Mouse (Mus musculus): ENCODE measurements at regions not wholly inside any gene's neighbourhood (a gene's known extent, or its start where the extent isn't known, plus 50 kb on each side); places are given as distances from the start of the nearest gene placed in this dataset.
A peak's percentile ranks its signal among the peaks of the same experiment; 100 is the strongest.

DNA sequence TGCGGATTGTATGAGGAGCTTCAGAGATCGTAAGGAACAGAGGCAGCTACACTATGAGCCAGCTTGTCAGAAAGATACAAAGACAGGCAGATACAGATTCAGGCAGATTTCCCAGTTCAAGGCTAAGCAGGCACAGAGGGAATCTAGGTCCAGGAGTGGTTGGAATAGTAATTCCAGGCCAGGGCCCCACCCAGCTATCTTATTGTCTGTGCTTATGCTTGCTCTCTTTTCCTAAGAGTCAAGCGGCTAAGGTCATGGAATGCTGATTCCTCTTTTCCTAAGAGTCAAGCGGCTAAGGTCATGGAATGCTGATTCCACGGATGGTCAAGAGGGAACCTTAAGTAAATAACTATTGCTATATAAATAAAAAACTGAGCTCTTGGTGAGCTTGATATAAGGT lies 520.7 kb upstream of the Lrrc6 start:
- Histone ChIP-seq H3K27ac (replicated peaks) (no peak overlapping the region), H3K9me3 (ENCODE audit: control insufficient read depth, low read length) (no peaks in the 10 kb centered on the region), H3K9ac (ENCODE audit: low read length) (no peak overlapping the region), H3K4me2 (replicated peaks; ENCODE audit: low read depth) (no peak overlapping the region), H3K4me1 (replicated peaks; ENCODE audit: control insufficient read depth, insufficient read depth) (peaks cover 4% of the 10 kb centered on the region; the same call in 1 of the 2 replicates), H3K4me3 (ENCODE audit: low read depth, low read length) (no peak overlapping the region), H3K36me3 (ENCODE audit: control insufficient read depth, insufficient read depth, low read length) (no peaks in the 10 kb centered on the region), H3K27me3 (ENCODE audit: control insufficient read depth, insufficient read depth, low read length) (no peaks in the 10 kb centered on the region)
- DNase-seq (ENCODE audit: low spot score) (no peak), ATAC-seq (ENCODE audit: low FRiP score, low TSS enrichment) (no peak)
- no peak for TF ChIP-seq EP300 (optimal IDR thresholded peaks at IDR 0.05)
- no peak for TF ChIP-seq CTCF (IDR thresholded peaks at IDR 0.05; ENCODE audit: low read depth)
- 60% methylated on average over 5 of the region's 5 CpGs for WGBS

- H3K27ac ChIP-seq (replicated peaks), result no peak overlapping the region
- peaks cover 4% of the 10 kb centered on the region; the same call in 1 of the 2 replicates for H3K4me1 ChIP-seq (replicated peaks; ENCODE audit: control insufficient read depth, insufficient read depth)
- DNase-seq (ENCODE audit: low spot score) (no peak), ATAC-seq (ENCODE audit: low FRiP score, low TSS enrichment) (no peak)
- no peaks in the 10 kb centered on the region for H3K36me3 ChIP-seq (ENCODE audit: control insufficient read depth, insufficient read depth, low read length)
- H3K9me3 ChIP-seq (ENCODE audit: control insufficient read depth, low read length), result no peaks in the 10 kb centered on the region
- 70% methylated on average over 1 of the region's 1 CpGs for WGBS
- no peaks in the 10 kb centered on the region for H3K27me3 ChIP-seq (ENCODE audit: control insufficient read depth, insufficient read depth, low read length)
- no peak overlapping the region for H3K4me2 ChIP-seq (replicated peaks; ENCODE audit: low read depth)
- TF ChIP-seq EP300 (optimal IDR thresholded peaks at IDR 0.05), result no peak
- TF ChIP-seq CTCF (IDR thresholded peaks at IDR 0.05; ENCODE audit: low read depth), result no peak
- no peak overlapping the region for H3K4me3 ChIP-seq (ENCODE audit: low read depth, low read length)
- H3K9ac ChIP-seq (ENCODE audit: low read length), result no peak overlapping the region
These were observed 519.2 kb upstream of the Lrrc6 start for GRCm38 (mm10) chr15:67019891-67020290.

- H3K27me3 ChIP-seq (ENCODE audit: control insufficient read depth, insufficient read depth, low read length), result no peaks in the 10 kb centered on the region
- H3K4me3 ChIP-seq (ENCODE audit: low read depth, low read length), result no peak overlapping the region
- WGBS, result 21% methylated on average over 6 of the region's 6 CpGs
- no peak overlapping the region for H3K27ac ChIP-seq (replicated peaks)
- H3K9ac ChIP-seq (ENCODE audit: low read length), result no peak overlapping the region
- H3K36me3 ChIP-seq (ENCODE audit: control insufficient read depth, insufficient read depth, low read length), result no peaks in the 10 kb centered on the region
- TF ChIP-seq CTCF (IDR thresholded peaks at IDR 0.05; ENCODE audit: low read depth), result no peak
- no peak for TF ChIP-seq EP300 (optimal IDR thresholded peaks at IDR 0.05)
- H3K9me3 ChIP-seq (ENCODE audit: control insufficient read depth, low read length), result no peaks in the 10 kb centered on the region
- peaks cover 4% of the 10 kb centered on the region; the same call in 1 of the 2 replicates for H3K4me1 ChIP-seq (replicated peaks; ENCODE audit: control insufficient read depth, insufficient read depth)
- H3K4me2 ChIP-seq (replicated peaks; ENCODE audit: low read depth), result no peak overlapping the region
- ATAC-seq (ENCODE audit: low FRiP score, low TSS enrichment) (peak; percentile 19; the same call in 1 of the 2 replicates), DNase-seq (ENCODE audit: low spot score) (peak; percentile 38)
These were observed 518.5 kb upstream of the Lrrc6 start for GRCm38 (mm10) chr15:67019194-67019661.
